In genomic region chr12:85146881-85147280, GRCm38 (mm10) we compare ENCODE assay signal across 26 mouse cellular contexts. TPM values are rescaled to one million over a fixed set of nuclear protein-coding genes. Genes with fewer than 3 reads are reported as not detected.
DNase-seq lines count a peak whose midpoint lies in the region; ATAC-seq and TF ChIP-seq lines count a peak whose summit lies in the region.
"Had no signal": no experiment of that assay in that cellular context is flagged by ENCODE, and none has a peak within 500 bp of the region (broad histone marks: within the 10 kb centered on the region; RNA-seq: fewer than 3 reads in every experiment).

No protein-coding gene starts in this region.

- H3K4me2 ChIP-seq in heart, embryonic 12.5 days = peak overlapping the region; percentile 7
- no peak overlapping the region for H3K4me2 ChIP-seq in limb, embryonic 12.5 days
- no peak overlapping the region for H3K4me2 ChIP-seq in kidney, embryonic 15.5 days
- H3K4me2 ChIP-seq: embryonic facial prominence, embryonic 13.5 days; forebrain, embryonic 13.5 days; heart, embryonic 15.5 days had no signal

- DNase-seq in heart, adult 18-20 months = no peak
- no peak for DNase-seq in layer of hippocampus, adult 2 months (ENCODE audit: low spot score in 2 of 2)
- DNase-seq in layer of hippocampus, adult 8-10 months (ENCODE audit: low spot score in 2 of 2) = no peak
- DNase-seq: adrenal gland, adult 8-10 months; adrenal gland, postnatal 25 days; B cell, adult 2 months; cerebellum, adult 11-12 months; cerebellum, adult 8-10 months; cerebellum, postnatal 36 days; gastrocnemius, postnatal 10 days; heart, postnatal 36 days had no signal

- no peak for TF ChIP-seq CTCF in layer of hippocampus, adult 2 months (conservative IDR thresholded peaks at IDR 0.05)
- TF ChIP-seq CTCF in E14TG2a.4 (conservative IDR thresholded peaks at IDR 0.05; ENCODE audit: low read length) = no peak

- no peaks in the 10 kb centered on the region for H3K9me3 ChIP-seq in heart, embryonic 12.5 days (replicated peaks)
- no peaks in the 10 kb centered on the region for H3K9me3 ChIP-seq in E14TG2a.4 (ENCODE audit: low read length)
- H3K9me3 ChIP-seq in limb, embryonic 12.5 days = no peaks in the 10 kb centered on the region
- no peaks in the 10 kb centered on the region for H3K9me3 ChIP-seq in kidney, embryonic 15.5 days (replicated peaks)
- H3K9me3 ChIP-seq: embryonic facial prominence, embryonic 10.5 days; embryonic facial prominence, embryonic 13.5 days; forebrain, embryonic 10.5 days; forebrain, embryonic 13.5 days; heart, embryonic 10.5 days; heart, embryonic 15.5 days had no signal

- no peak for ATAC-seq in heart, embryonic 12.5 days (ENCODE audit: insufficient number of reproducible peaks, low FRiP score)
- no peak for ATAC-seq in limb, embryonic 12.5 days (ENCODE audit: insufficient number of reproducible peaks, insufficient read depth, low FRiP score, low TSS enrichment, low read depth)
- ATAC-seq in kidney, embryonic 15.5 days (replicated peaks; ENCODE audit: low FRiP score) = no peak
- ATAC-seq: forebrain, embryonic 13.5 days; forebrain, embryonic 16.5 days; hindbrain, postnatal 0 days; inflammation-experienced regulatory T-cells, adult 6 months had no signal

- no peak overlapping the region for H3K9ac ChIP-seq in heart, embryonic 12.5 days
- H3K9ac ChIP-seq in limb, embryonic 12.5 days (replicated peaks) = no peak overlapping the region
- H3K9ac ChIP-seq in kidney, embryonic 15.5 days = no peak overlapping the region
- H3K9ac ChIP-seq: embryonic facial prominence, embryonic 13.5 days; forebrain, embryonic 13.5 days; heart, embryonic 15.5 days had no signal

- 70% methylated on average over 9 of the region's 9 CpGs for WGBS in heart, embryonic 12.5 days
- 79% methylated on average over 9 of the region's 9 CpGs for WGBS in limb, embryonic 12.5 days
- 83% methylated on average over 9 of the region's 9 CpGs for WGBS in kidney, embryonic 15.5 days

- no peaks in the 10 kb centered on the region for H3K36me3 ChIP-seq in heart, embryonic 12.5 days
- H3K36me3 ChIP-seq in E14TG2a.4 (ENCODE audit: insufficient read depth, low read length) = no peaks in the 10 kb centered on the region
- no peaks in the 10 kb centered on the region for H3K36me3 ChIP-seq in limb, embryonic 12.5 days
- H3K36me3 ChIP-seq in kidney, embryonic 15.5 days = no peaks in the 10 kb centered on the region
- H3K36me3 ChIP-seq: embryonic facial prominence, embryonic 10.5 days; embryonic facial prominence, embryonic 13.5 days; forebrain, embryonic 10.5 days; heart, embryonic 10.5 days; heart, embryonic 15.5 days had no signal

- H3K27me3 ChIP-seq in heart, embryonic 12.5 days (replicated peaks) = peaks cover 22% of the 10 kb centered on the region
- peaks cover 47% of the 10 kb centered on the region for H3K27me3 ChIP-seq in E14TG2a.4 (ENCODE audit: insufficient read depth, low read length)
- peaks cover 36% of the 10 kb centered on the region for H3K27me3 ChIP-seq in limb, embryonic 12.5 days
- peaks cover 27% of the 10 kb centered on the region for H3K27me3 ChIP-seq in kidney, embryonic 15.5 days

- H3K4me3 ChIP-seq in heart, embryonic 12.5 days = no peak overlapping the region
- H3K4me3 ChIP-seq in layer of hippocampus, adult 2 months = no peak overlapping the region
- H3K4me3 ChIP-seq in E14TG2a.4 (replicated peaks; ENCODE audit: low read length) = 0 out of 2 replicates have a peak overlapping the region, but pooled peaks have one; percentile 10
- H3K4me3 ChIP-seq in limb, embryonic 12.5 days (replicated peaks) = no peak overlapping the region
- H3K4me3 ChIP-seq in kidney, embryonic 15.5 days (replicated peaks) = no peak overlapping the region
- H3K4me3 ChIP-seq: embryonic facial prominence, embryonic 10.5 days; embryonic facial prominence, embryonic 13.5 days; forebrain, embryonic 10.5 days; forebrain, embryonic 13.5 days; heart, adult 2 months; heart, embryonic 10.5 days; heart, embryonic 15.5 days had no signal

- H3K4me1 ChIP-seq in heart, embryonic 12.5 days (replicated peaks) = peaks cover 31% of the 10 kb centered on the region
- H3K4me1 ChIP-seq in E14TG2a.4 (replicated peaks; ENCODE audit: low read depth, low read length) = peaks cover 51% of the 10 kb centered on the region
- peaks cover 20% of the 10 kb centered on the region for H3K4me1 ChIP-seq in limb, embryonic 12.5 days (replicated peaks)
- H3K4me1 ChIP-seq in kidney, embryonic 15.5 days = peaks cover 31% of the 10 kb centered on the region

- H3K27ac ChIP-seq in heart, embryonic 12.5 days (ENCODE audit: poor library complexity, severe bottlenecking) = no peak overlapping the region
- H3K27ac ChIP-seq in layer of hippocampus, adult 2 months = peak overlapping the region; percentile 14; the same call in 1 of the 2 replicates
- 0 out of 2 replicates have a peak overlapping the region, but pooled peaks have one; percentile 25 for H3K27ac ChIP-seq in limb, embryonic 12.5 days
- H3K27ac ChIP-seq in kidney, embryonic 15.5 days = no peak overlapping the region
- H3K27ac ChIP-seq: embryonic facial prominence, embryonic 10.5 days; embryonic facial prominence, embryonic 13.5 days; forebrain, embryonic 10.5 days; forebrain, embryonic 13.5 days; heart, embryonic 10.5 days; heart, embryonic 15.5 days; hindbrain, postnatal 0 days had no signal

RNA-seq across cellular contexts. Expression of gene Rps6kl1, which starts 4.2 kb away (rescaled TPM):
- 1.2 and 1.6 TPM in 2 replicates for polyA plus RNA-seq in heart, embryonic 12.5 days (2016; fragmentation: Nextera tagmentation; extraction: Ambion mirVana)
- total RNA-seq in heart, adult 18-20 months (2021) = 1 to 10 TPM; 1.4 to 2.1 TPM
- total RNA-seq in layer of hippocampus, adult 2 months (2021) = 10 to 100 TPM; 39.0 to 40.0 TPM
- total RNA-seq in layer of hippocampus, adult 8-10 months (2022) = 10 to 100 TPM; 35.8 to 43.4 (median 39.8) TPM
- 0.46 and 0.56 TPM in 2 replicates for polyA plus RNA-seq in limb, embryonic 12.5 days (2016; fragmentation: Nextera tagmentation; extraction: Ambion mirVana)
- polyA plus RNA-seq in kidney, embryonic 15.5 days (2015; fragmentation: Nextera tagmentation; extraction: Ambion mirVana) = 1.0 and 1.4 TPM in 2 replicates

RNA-seq across cellular contexts. Expression of gene Pgf, which starts 30.7 kb away (rescaled TPM):
- 8.3 TPM in 2 replicates for polyA plus RNA-seq in heart, embryonic 12.5 days (2016; fragmentation: Nextera tagmentation; extraction: Ambion mirVana)
- 1 to 10 TPM; 3.8 to 5.3 TPM for total RNA-seq in heart, adult 18-20 months (2021)
- 1 to 10 TPM; 4.7 to 5.2 TPM for total RNA-seq in layer of hippocampus, adult 2 months (2021)
- 1 to 10 TPM; 4.2 to 6.6 (median 6.1) TPM for total RNA-seq in layer of hippocampus, adult 8-10 months (2022)
- polyA plus RNA-seq in limb, embryonic 12.5 days (2016; fragmentation: Nextera tagmentation; extraction: Ambion mirVana) = 17.0 and 17.8 TPM in 2 replicates
- polyA plus RNA-seq in kidney, embryonic 15.5 days (2015; fragmentation: Nextera tagmentation; extraction: Ambion mirVana) = 15.9 and 18.8 TPM in 2 replicates
- total RNA-seq: MEL had no signal
- polyA plus RNA-seq: inflammation-experienced regulatory T-cells, adult 6 months had no signal

RNA-seq across cellular contexts. Expression of gene Dlst, which starts 36.2 kb away (rescaled TPM):
- polyA plus RNA-seq in heart, embryonic 12.5 days (2016; fragmentation: Nextera tagmentation; extraction: Ambion mirVana) = 197 and 203 TPM in 2 replicates
- total RNA-seq in heart, adult 18-20 months (2021) = 100 to 1,000 TPM; 759 to 769 TPM
- total RNA-seq in layer of hippocampus, adult 2 months (2021) = 100 to 1,000 TPM; 145 to 155 TPM
- total RNA-seq in layer of hippocampus, adult 8-10 months (2022) = 100 to 1,000 TPM; 145 to 175 (median 158) TPM
- polyA plus RNA-seq in limb, embryonic 12.5 days (2016; fragmentation: Nextera tagmentation; extraction: Ambion mirVana) = 113 and 115 TPM in 2 replicates
- polyA plus RNA-seq in kidney, embryonic 15.5 days (2015; fragmentation: Nextera tagmentation; extraction: Ambion mirVana) = 120 and 123 TPM in 2 replicates

RNA-seq across cellular contexts. Expression of gene Prox2, which starts 36.3 kb away (rescaled TPM):
- polyA plus RNA-seq in heart, embryonic 12.5 days (2016; fragmentation: Nextera tagmentation; extraction: Ambion mirVana) = 1.1 and 2.8 TPM in 2 replicates
- total RNA-seq in heart, adult 18-20 months (2021) = 1 to 10 TPM; 1.5 to 2.6 TPM
- 1 to 10 TPM; 2.0 to 2.2 TPM for total RNA-seq in layer of hippocampus, adult 2 months (2021)
- 1 to 10 TPM; 2.2 to 3.2 (median 2.6) TPM for total RNA-seq in layer of hippocampus, adult 8-10 months (2022)
- polyA plus RNA-seq in limb, embryonic 12.5 days (2016; fragmentation: Nextera tagmentation; extraction: Ambion mirVana) = 3.0 and 4.2 TPM in 2 replicates
- 3.4 and 4.2 TPM in 2 replicates for polyA plus RNA-seq in kidney, embryonic 15.5 days (2015; fragmentation: Nextera tagmentation; extraction: Ambion mirVana)

Comparison
In these comparisons a context has a peak if more than half of its experiments do, and no peak if none do; other contexts are left out.
1. H3K27ac ChIP-seq: peak in layer of hippocampus, adult 2 months (single experiment) and limb, embryonic 12.5 days (single experiment); none in heart, embryonic 12.5 days (single experiment) and kidney, embryonic 15.5 days (single experiment).
2. RNA of gene Rps6kl1, which starts 4.2 kb away (total RNA-seq): 35.8 to 43.4 TPM in layer of hippocampus, adult 8-10 months and 39.0 to 40.0 TPM in layer of hippocampus, adult 2 months; 1.4 to 2.1 TPM in heart, adult 18-20 months; every median in the first group is over 10 times any median in the second.
3. RNA of gene Dlst, which starts 36.2 kb away (total RNA-seq): 759 to 769 TPM in heart, adult 18-20 months; 145 to 175 TPM in layer of hippocampus, adult 8-10 months and 145 to 155 TPM in layer of hippocampus, adult 2 months; every median in the first group is over 4 times any median in the second.